Mouse (Mus musculus): ENCODE measurements around the gene Mybpc3. TPM values are rescaled to one million over a fixed set of nuclear protein-coding genes. Genes with fewer than 3 reads are reported as not detected.
A peak's percentile ranks its signal among the peaks of the same experiment; 100 is the strongest.

Gene Mybpc3
- polyA plus RNA-seq, 1 experiment from 2014 or later = 5.0 TPM

GRCm38 (mm10) chr2:91160591-91160990 lies 42.6 kb downstream of the Mybpc3 start:
- no peak overlapping the region for H3K4me2 ChIP-seq
- H3K4me3 ChIP-seq (ENCODE audit: low read depth, low read length) = no peak overlapping the region
- DNase-seq (ENCODE audit: low spot score) (no peak), ATAC-seq (replicated peaks; ENCODE audit: low FRiP score) (no peak)
- no peak overlapping the region for H3K9ac ChIP-seq (ENCODE audit: low read depth, low read length)
- no peaks in the 10 kb centered on the region for H3K27me3 ChIP-seq (replicated peaks; ENCODE audit: control insufficient read depth, insufficient read depth, low read length)
- no peak overlapping the region for H3K27ac ChIP-seq (ENCODE audit: low read depth, low read length)
- H3K36me3 ChIP-seq (ENCODE audit: control insufficient read depth, insufficient read depth, low read length) = peaks cover 5% of the 10 kb centered on the region; the same call in 1 of the 2 replicates
- peaks cover 18% of the 10 kb centered on the region for H3K4me1 ChIP-seq (replicated peaks; ENCODE audit: control insufficient read depth, insufficient read depth, low read length)
- WGBS = 76% methylated on average over 6 of the region's 6 CpGs
- no peaks in the 10 kb centered on the region for H3K9me3 ChIP-seq (ENCODE audit: control insufficient read depth, low read length)

GRCm38 (mm10) chr2:91162952-91163351 lies 45.0 kb downstream of the Mybpc3 start:
- peaks cover 3% of the 10 kb centered on the region; the same call in 1 of the 2 replicates for H3K36me3 ChIP-seq (ENCODE audit: control insufficient read depth, insufficient read depth, low read length)
- no peaks in the 10 kb centered on the region for H3K27me3 ChIP-seq (replicated peaks; ENCODE audit: control insufficient read depth, insufficient read depth, low read length)
- H3K4me1 ChIP-seq (replicated peaks; ENCODE audit: control insufficient read depth, insufficient read depth, low read length) = peaks cover 18% of the 10 kb centered on the region
- DNase-seq (ENCODE audit: low spot score) (no peak), ATAC-seq (replicated peaks; ENCODE audit: low FRiP score) (no peak)
- no peak overlapping the region for H3K9ac ChIP-seq (ENCODE audit: low read depth, low read length)
- WGBS = 73% methylated on average over 4 of the region's 4 CpGs
- H3K4me2 ChIP-seq = no peak overlapping the region
- no peak overlapping the region for H3K27ac ChIP-seq (ENCODE audit: low read depth, low read length)
- no peaks in the 10 kb centered on the region for H3K9me3 ChIP-seq (ENCODE audit: control insufficient read depth, low read length)
- no peak overlapping the region for H3K4me3 ChIP-seq (ENCODE audit: low read depth, low read length)

GRCm38 (mm10) chr2:91163532-91163931 lies 45.6 kb downstream of the Mybpc3 start:
- H3K9ac ChIP-seq (ENCODE audit: low read depth, low read length) = no peak overlapping the region
- H3K4me1 ChIP-seq (replicated peaks; ENCODE audit: control insufficient read depth, insufficient read depth, low read length) = peaks cover 18% of the 10 kb centered on the region
- no peaks in the 10 kb centered on the region for H3K9me3 ChIP-seq (ENCODE audit: control insufficient read depth, low read length)
- H3K4me3 ChIP-seq (ENCODE audit: low read depth, low read length) = no peak overlapping the region
- peak; percentile 50; the same call in 1 of the 2 replicates for ATAC-seq (replicated peaks; ENCODE audit: low FRiP score)
- H3K27me3 ChIP-seq (replicated peaks; ENCODE audit: control insufficient read depth, insufficient read depth, low read length) = no peaks in the 10 kb centered on the region
- H3K27ac ChIP-seq (ENCODE audit: low read depth, low read length) = no peak overlapping the region
- peaks cover 3% of the 10 kb centered on the region; the same call in 1 of the 2 replicates for H3K36me3 ChIP-seq (ENCODE audit: control insufficient read depth, insufficient read depth, low read length)
- H3K4me2 ChIP-seq = no peak overlapping the region
- DNase-seq (ENCODE audit: low spot score) = no peak
- 70% methylated on average over 5 of the region's 5 CpGs for whole genome bisulfite sequencing

- peaks cover 3% of the 10 kb centered on the region; the same call in 1 of the 2 replicates for H3K36me3 ChIP-seq (ENCODE audit: control insufficient read depth, insufficient read depth, low read length)
- H3K27me3 ChIP-seq (replicated peaks; ENCODE audit: control insufficient read depth, insufficient read depth, low read length) = no peaks in the 10 kb centered on the region
- H3K27ac ChIP-seq (ENCODE audit: low read depth, low read length) = no peak overlapping the region
- WGBS = 58% methylated on average over 6 of the region's 6 CpGs
- peak; percentile 83 for ATAC-seq (replicated peaks; ENCODE audit: low FRiP score)
- DNase-seq (ENCODE audit: low spot score) = no peak
- H3K4me2 ChIP-seq = no peak overlapping the region
- H3K9ac ChIP-seq (ENCODE audit: low read depth, low read length) = no peak overlapping the region
- no peaks in the 10 kb centered on the region for H3K9me3 ChIP-seq (ENCODE audit: control insufficient read depth, low read length)
- H3K4me1 ChIP-seq (replicated peaks; ENCODE audit: control insufficient read depth, insufficient read depth, low read length) = peaks cover 18% of the 10 kb centered on the region
- H3K4me3 ChIP-seq (ENCODE audit: low read depth, low read length) = no peak overlapping the region
Observed at GRCm38 (mm10) chr2:91164991-91165390, 47.0 kb downstream of the Mybpc3 start.

- 81% methylated on average over 4 of the region's 4 CpGs for WGBS
- Histone ChIP-seq H3K9me3 (ENCODE audit: control insufficient read depth, low read length) (no peaks in the 10 kb centered on the region), H3K36me3 (ENCODE audit: control insufficient read depth, insufficient read depth, low read length) (peaks cover 7% of the 10 kb centered on the region; the same call in 1 of the 2 replicates), H3K4me1 (replicated peaks; ENCODE audit: control insufficient read depth, insufficient read depth, low read length) (peaks cover 18% of the 10 kb centered on the region), H3K27me3 (replicated peaks; ENCODE audit: control insufficient read depth, insufficient read depth, low read length) (no peaks in the 10 kb centered on the region), H3K27ac (ENCODE audit: low read depth, low read length) (no peak overlapping the region), H3K9ac (ENCODE audit: low read depth, low read length) (no peak overlapping the region), H3K4me2 (no peak overlapping the region), H3K4me3 (ENCODE audit: low read depth, low read length) (no peak overlapping the region)
- DNase-seq (ENCODE audit: low spot score) (no peak), ATAC-seq (replicated peaks; ENCODE audit: low FRiP score) (no peak)
Observed at GRCm38 (mm10) chr2:91167629-91168028, 49.7 kb downstream of the Mybpc3 start.

GRCm38 (mm10) chr2:91169587-91170322 lies 51.8 kb downstream of the Mybpc3 start:
- H3K27ac ChIP-seq (ENCODE audit: low read depth, low read length) = no peak overlapping the region
- no peak overlapping the region for H3K9ac ChIP-seq (ENCODE audit: low read depth, low read length)
- H3K4me3 ChIP-seq (ENCODE audit: low read depth, low read length) = no peak overlapping the region
- DNase-seq (ENCODE audit: low spot score) (no peak), ATAC-seq (replicated peaks; ENCODE audit: low FRiP score) (no peak)
- peaks cover 4% of the 10 kb centered on the region for H3K4me1 ChIP-seq (replicated peaks; ENCODE audit: control insufficient read depth, insufficient read depth, low read length)
- H3K27me3 ChIP-seq (replicated peaks; ENCODE audit: control insufficient read depth, insufficient read depth, low read length) = no peaks in the 10 kb centered on the region
- peaks cover 4% of the 10 kb centered on the region for H3K36me3 ChIP-seq (ENCODE audit: control insufficient read depth, insufficient read depth, low read length)
- WGBS = 89% methylated on average over 25 of the region's 25 CpGs
- H3K4me2 ChIP-seq = no peak overlapping the region
- no peaks in the 10 kb centered on the region for H3K9me3 ChIP-seq (ENCODE audit: control insufficient read depth, low read length)

- Histone ChIP-seq H3K27me3 (replicated peaks; ENCODE audit: control insufficient read depth, insufficient read depth, low read length) (no peaks in the 10 kb centered on the region), H3K9ac (ENCODE audit: low read depth, low read length) (no peak overlapping the region), H3K4me1 (replicated peaks; ENCODE audit: control insufficient read depth, insufficient read depth, low read length) (no peaks in the 10 kb centered on the region), H3K9me3 (ENCODE audit: control insufficient read depth, low read length) (no peaks in the 10 kb centered on the region), H3K4me3 (ENCODE audit: low read depth, low read length) (no peak overlapping the region), H3K27ac (ENCODE audit: low read depth, low read length) (no peak overlapping the region), H3K4me2 (no peak overlapping the region), H3K36me3 (ENCODE audit: control insufficient read depth, insufficient read depth, low read length) (peaks cover 9% of the 10 kb centered on the region)
- no peak for ATAC-seq (replicated peaks; ENCODE audit: low FRiP score)
- 89% methylated on average over 4 of the region's 4 CpGs for WGBS
- DNase-seq (ENCODE audit: low spot score) = no peak
Observed at GRCm38 (mm10) chr2:91175490-91175889, 57.5 kb downstream of the Mybpc3 start.

- no peak overlapping the region for H3K4me2 ChIP-seq
- WGBS = 72% methylated on average over 6 of the region's 6 CpGs
- 0 out of 2 replicates have a peak, but pooled peaks cover 2% of the 10 kb centered on the region for H3K4me1 ChIP-seq (replicated peaks; ENCODE audit: control insufficient read depth, insufficient read depth, low read length)
- no peaks in the 10 kb centered on the region for H3K27me3 ChIP-seq (replicated peaks; ENCODE audit: control insufficient read depth, insufficient read depth, low read length)
- peaks cover 9% of the 10 kb centered on the region for H3K36me3 ChIP-seq (ENCODE audit: control insufficient read depth, insufficient read depth, low read length)
- no peak overlapping the region for H3K4me3 ChIP-seq (ENCODE audit: low read depth, low read length)
- no peak overlapping the region for H3K9ac ChIP-seq (ENCODE audit: low read depth, low read length)
- no peaks in the 10 kb centered on the region for H3K9me3 ChIP-seq (ENCODE audit: control insufficient read depth, low read length)
- no peak for ATAC-seq (replicated peaks; ENCODE audit: low FRiP score)
- no peak overlapping the region for H3K27ac ChIP-seq (ENCODE audit: low read depth, low read length)
- DNase-seq (ENCODE audit: low spot score) = no peak
Observed at GRCm38 (mm10) chr2:91176234-91176633, 58.3 kb downstream of the Mybpc3 start.

- ATAC-seq (replicated peaks; ENCODE audit: low FRiP score) = no peak
- no peak for DNase-seq (ENCODE audit: low spot score)
- no peak overlapping the region for H3K27ac ChIP-seq (ENCODE audit: low read depth, low read length)
- H3K9ac ChIP-seq (ENCODE audit: low read depth, low read length) = no peak overlapping the region
- H3K36me3 ChIP-seq (ENCODE audit: control insufficient read depth, insufficient read depth, low read length) = peaks cover 6% of the 10 kb centered on the region
- peaks cover 17% of the 10 kb centered on the region for H3K4me1 ChIP-seq (replicated peaks; ENCODE audit: control insufficient read depth, insufficient read depth, low read length)
- no peak overlapping the region for H3K4me2 ChIP-seq
- H3K27me3 ChIP-seq (replicated peaks; ENCODE audit: control insufficient read depth, insufficient read depth, low read length) = no peaks in the 10 kb centered on the region
- WGBS = 62% methylated on average over 4 of the region's 4 CpGs
- no peak overlapping the region for H3K4me3 ChIP-seq (ENCODE audit: low read depth, low read length)
- H3K9me3 ChIP-seq (ENCODE audit: control insufficient read depth, low read length) = no peaks in the 10 kb centered on the region
Observed at GRCm38 (mm10) chr2:91179825-91180224, 61.9 kb downstream of the Mybpc3 start.

All from liver, embryonic 11.5 days (tissue).